Mouse (Mus musculus) limb, embryonic 14.5 days (tissue): Measurements from ENCODE around the gene Rptor. TPM values are rescaled to one million over a fixed set of nuclear protein-coding genes. Genes with fewer than 3 reads are reported as not detected.
"Not testable (repeated sequence)": the region's sequence is repeated elsewhere in the genome, so short reads cannot be mapped to it uniquely, and the experiment has no call there.

Source experiments
- ATAC-seq: fragments of 200-750 bp; cut with Nextera tagmentation; 2 replicates; pipeline ENCODE4 v1.8.0; 2017; ENCODE audit warnings: low read depth, moderate number of reproducible peaks, moderate TSS enrichment; ENCODE audit not compliant: low FRiP score
- DNase-seq: peaks from one replicate; pipeline ENCODE4 v3.0.0-alpha.2; 2015; ENCODE audit warnings: low spot score
- H3K27ac ChIP-seq: fragments of 300-500 bp; sonication (generic); replicated peaks from 2 replicates; pipeline ENCODE4 v1.5.1; 2014; ENCODE audit warnings: low read depth, mild to moderate bottlenecking, low read length, moderate library complexity, mixed read lengths
- H3K27me3 ChIP-seq: fragments of 300-500 bp; sonication (generic); 2 replicates; pipeline ENCODE4 v1.6.1; 2014; ENCODE audit warnings: low read length, mixed read lengths; ENCODE audit not compliant: control insufficient read depth, insufficient read depth
- H3K36me3 ChIP-seq: fragments of 300-500 bp; sonication (generic); 2 replicates; pipeline ENCODE4 v1.6.1; 2014; ENCODE audit warnings: mild to moderate bottlenecking, low read length, moderate library complexity, mixed read lengths; ENCODE audit not compliant: control insufficient read depth, insufficient read depth
- H3K4me1 ChIP-seq: fragments of 300-500 bp; sonication (generic); 2 replicates; pipeline ENCODE4 v1.6.1; 2014; ENCODE audit warnings: antibody characterized with exemption, low read length, mixed read lengths; ENCODE audit not compliant: control insufficient read depth, insufficient read depth
- H3K4me2 ChIP-seq: fragments of 300-500 bp; sonication (generic); replicated peaks from 2 replicates; pipeline ENCODE4 v1.6.1; 2014; ENCODE audit warnings: low read depth, mild to moderate bottlenecking, low read length, moderate library complexity; ENCODE audit not compliant: severe bottlenecking
- H3K4me3 ChIP-seq: fragments of 300-500 bp; sonication (generic); replicated peaks from 2 replicates; pipeline ENCODE4 v1.5.1; 2014; ENCODE audit warnings: low read length
- H3K9ac ChIP-seq: fragments of 300-500 bp; sonication (generic); 2 replicates; pipeline ENCODE4 v1.6.1; 2014; ENCODE audit warnings: mild to moderate bottlenecking, low read depth, low read length, moderate library complexity; ENCODE audit not compliant: severe bottlenecking
- H3K9me3 ChIP-seq: fragments of 300-500 bp; sonication (generic); 2 replicates; pipeline ENCODE4 v1.6.1; 2016; ENCODE audit warnings: low read length; ENCODE audit not compliant: control insufficient read depth
- POLR2A ChIP-seq: fragments of 200-500 bp; IDR thresholded peaks from 2 replicates; pipeline ENCODE4 v1.8.0; 2012; ENCODE audit warnings: inconsistent platforms, mild to moderate bottlenecking, moderate library complexity, borderline replicate concordance; ENCODE audit not compliant: insufficient read depth, insufficient read length; ENCODE audit errors: extremely low read depth
- WGBS: fragments of 180-500 bp; shearing (Covaris S2); extraction: QIAGEN DNeasy Blood & Tissue Kit; methylation state at CpG from one replicate; pipeline ENCODE4 v1.1.7; 2014; 5-methylcytosine and 5-hydroxymethylcytosine counted together
- polyA plus RNA-seq, 2 experiments: library from polyadenylated mRNA; depleted of rRNA in 1 of 2; stranded (reverse) in 1 of 2; unstranded in 1 of 2; fragments of >200 nt; fragmentation: Nextera tagmentation in 1 of 2; extraction: Ambion mirVana in 1 of 2; gene quantifications; 2 replicates each; pipeline versions ENCODE4 v1.2.1 to v1.2.3; 2012 to 2014

Gene Rptor
- polyA plus RNA-seq, 2 experiments, result 13.7 to 24.3 TPM

GRCm38 (mm10) chr11:119644612-119645379, 42.1 kb downstream of the Rptor start:
- Histone ChIP-seq H3K27ac (no peak overlapping the region), H3K27me3 (no peaks in the 10 kb centered on the region), H3K36me3 (no peaks in the 10 kb centered on the region), H3K4me2 (no peak overlapping the region), H3K4me3 (no peak overlapping the region), H3K4me1 (peaks cover 5% of the 10 kb centered on the region; the same call in 1 of the 2 replicates), H3K9ac (no peak overlapping the region), H3K9me3 (no peaks in the 10 kb centered on the region)
- TF ChIP-seq POLR2A, result no peak
- 80% methylated on average over 14 of the region's 14 CpGs for WGBS
- no peak for ATAC-seq
- no peak for DNase-seq

- no peaks in the 10 kb centered on the region for H3K27me3 ChIP-seq
- peaks cover 9% of the 10 kb centered on the region; the same call in 1 of the 2 replicates for H3K4me1 ChIP-seq
- no peak overlapping the region for H3K27ac ChIP-seq
- DNase-seq, result no peak
- H3K4me2 ChIP-seq, result no peak overlapping the region
- no peaks in the 10 kb centered on the region for H3K36me3 ChIP-seq
- no peak overlapping the region for H3K4me3 ChIP-seq
- TF ChIP-seq POLR2A, result no peak
- no peaks in the 10 kb centered on the region for H3K9me3 ChIP-seq
- no peak for ATAC-seq
- H3K9ac ChIP-seq, result no peak overlapping the region
Observed at GRCm38 (mm10) chr11:119650456-119650855, 47.8 kb downstream of the Rptor start.

- ATAC-seq (no peak), DNase-seq (no peak)
- Histone ChIP-seq H3K4me3 (no peak overlapping the region), H3K27me3 (no peaks in the 10 kb centered on the region), H3K9ac (no peak overlapping the region), H3K9me3 (no peaks in the 10 kb centered on the region), H3K4me2 (no peak overlapping the region), H3K4me1 (peaks cover 6% of the 10 kb centered on the region; the same call in 1 of the 2 replicates), H3K36me3 (no peaks in the 10 kb centered on the region), H3K27ac (no peak overlapping the region)
- 88% methylated on average over 9 of the region's 9 CpGs for WGBS
- TF ChIP-seq POLR2A, result no peak
Observed at GRCm38 (mm10) chr11:119653336-119653735, 50.6 kb downstream of the Rptor start.

- DNase-seq (no peak), ATAC-seq (no peak)
- no peak for TF ChIP-seq POLR2A
- 87% methylated on average over 6 of the region's 6 CpGs for WGBS
- H3K36me3 ChIP-seq, result no peaks in the 10 kb centered on the region
- H3K4me1 ChIP-seq, result no peaks in the 10 kb centered on the region
- no peak overlapping the region for H3K4me2 ChIP-seq
- no peak overlapping the region for H3K4me3 ChIP-seq
- H3K9me3 ChIP-seq, result no peaks in the 10 kb centered on the region
- H3K27me3 ChIP-seq, result no peaks in the 10 kb centered on the region
- H3K27ac ChIP-seq, result no peak overlapping the region
- no peak overlapping the region for H3K9ac ChIP-seq
Observed at GRCm38 (mm10) chr11:119657534-119657933, 54.8 kb downstream of the Rptor start.

- H3K27ac ChIP-seq, result no peak overlapping the region
- 83% methylated on average over 3 of the region's 3 CpGs for WGBS
- no peak for DNase-seq
- no peaks in the 10 kb centered on the region for H3K36me3 ChIP-seq
- no peak for ATAC-seq
- no peaks in the 10 kb centered on the region for H3K27me3 ChIP-seq
- TF ChIP-seq POLR2A, result no peak
- no peak overlapping the region for H3K4me3 ChIP-seq
- no peak overlapping the region for H3K9ac ChIP-seq
- H3K9me3 ChIP-seq, result no peaks in the 10 kb centered on the region
- no peaks in the 10 kb centered on the region for H3K4me1 ChIP-seq
- H3K4me2 ChIP-seq, result no peak overlapping the region
Observed at GRCm38 (mm10) chr11:119659296-119659695, 56.6 kb downstream of the Rptor start.

- H3K4me2 ChIP-seq, H3K27me3 ChIP-seq, H3K27ac ChIP-seq, H3K36me3 ChIP-seq, H3K9me3 ChIP-seq, H3K4me3 ChIP-seq, ATAC-seq, H3K9ac ChIP-seq, H3K4me1 ChIP-seq: not testable (repeated sequence)
- DNase-seq, result peak; percentile 47
- 41% methylated on average over 4 of the region's 4 CpGs for WGBS
Observed at GRCm38 (mm10) chr11:119661479-119661878, 58.8 kb downstream of the Rptor start.
